Comparison of ENCODE assay signal across 23 mouse cellular contexts in genomic region chr13:32852539-32852938, GRCm38 (mm10). TPM values are rescaled to one million over a fixed set of nuclear protein-coding genes. Genes with fewer than 3 reads are reported as not detected.
DNase-seq lines count a peak whose midpoint lies in the region; ATAC-seq and TF ChIP-seq lines count a peak whose summit lies in the region.
"Had no signal": no experiment of that assay in that cellular context is flagged by ENCODE, and none has a peak within 500 bp of the region (broad histone marks: within the 10 kb centered on the region; RNA-seq: fewer than 3 reads in every experiment).

No protein-coding gene starts in this region.

- 0 out of 2 replicates have a peak, but pooled peaks cover 3% of the 10 kb centered on the region for H3K4me1 ChIP-seq in hindbrain, embryonic 15.5 days (replicated peaks)
- H3K4me1 ChIP-seq in hindbrain, embryonic 10.5 days (replicated peaks): no peaks in the 10 kb centered on the region
- H3K4me1 ChIP-seq in kidney, adult 2 months (ENCODE audit: control insufficient read depth, insufficient read depth, low read length): peaks cover 13% of the 10 kb centered on the region
- H3K4me1 ChIP-seq in midbrain, embryonic 11.5 days (ENCODE audit: control insufficient read depth, insufficient read depth, low read length): no peaks in the 10 kb centered on the region; the same call in none of the 2 replicates
- no peaks in the 10 kb centered on the region for H3K4me1 ChIP-seq in midbrain, postnatal 0 days (ENCODE audit: insufficient read depth, low read length)
- H3K4me1 ChIP-seq in small intestine, adult 2 months (ENCODE audit: control insufficient read depth, insufficient read depth, insufficient read length, low read length): peaks cover 15% of the 10 kb centered on the region; the same call in 1 of the 2 replicates
- H3K4me1 ChIP-seq: embryonic facial prominence, embryonic 10.5 days had no signal

- no peak for DNase-seq in hindbrain, embryonic 10.5 days (ENCODE audit: low spot score)
- DNase-seq in kidney, adult 2 months: peak; percentile 41
- DNase-seq in kidney, postnatal 10 days: no peak
- DNase-seq in midbrain, embryonic 11.5 days (ENCODE audit: low spot score, missing footprints): no peak
- no peak for DNase-seq in midbrain, postnatal 0 days (ENCODE audit: low spot score)
- DNase-seq in right cerebral cortex, postnatal 36 days (ENCODE audit: low spot score in 2 of 2): no peak
- DNase-seq: adrenal gland, adult 8-10 months; gastrocnemius, postnatal 25 days had no signal

- H3K9ac ChIP-seq in hindbrain, embryonic 15.5 days: no peak overlapping the region
- no peak overlapping the region for H3K9ac ChIP-seq in midbrain, embryonic 11.5 days (ENCODE audit: low read length)
- H3K9ac ChIP-seq in midbrain, postnatal 0 days (replicated peaks; ENCODE audit: low read length, poor library complexity, severe bottlenecking): no peak overlapping the region
- H3K9ac ChIP-seq: forebrain, embryonic 13.5 days; forebrain, postnatal 0 days; heart, embryonic 12.5 days had no signal

- no peak overlapping the region for H3K27ac ChIP-seq in hindbrain, embryonic 15.5 days (replicated peaks)
- H3K27ac ChIP-seq in hindbrain, embryonic 10.5 days: no peak overlapping the region
- no peak overlapping the region for H3K27ac ChIP-seq in kidney, adult 2 months (ENCODE audit: insufficient read depth, low read depth, low read length)
- H3K27ac ChIP-seq in midbrain, embryonic 11.5 days (ENCODE audit: low read depth, low read length): no peak overlapping the region
- no peak overlapping the region for H3K27ac ChIP-seq in midbrain, postnatal 0 days (ENCODE audit: low read depth, low read length)
- H3K27ac ChIP-seq in small intestine, adult 2 months (ENCODE audit: insufficient read depth, low read depth, low read length): peak overlapping the region; percentile 75
- H3K27ac ChIP-seq: embryonic facial prominence, embryonic 10.5 days; forebrain, embryonic 13.5 days had no signal

- 0 out of 2 replicates have a peak, but pooled peaks have one; percentile 38 for ATAC-seq in hindbrain, embryonic 15.5 days (ENCODE audit: low FRiP score, low read depth)
- ATAC-seq in midbrain, embryonic 11.5 days (ENCODE audit: low FRiP score): peak; percentile 47; the same call in 1 of the 2 replicates
- no peak for ATAC-seq in midbrain, postnatal 0 days (ENCODE audit: low FRiP score)

- no peak overlapping the region for H3K4me3 ChIP-seq in hindbrain, embryonic 15.5 days
- no peak overlapping the region for H3K4me3 ChIP-seq in hindbrain, embryonic 10.5 days
- no peak overlapping the region for H3K4me3 ChIP-seq in kidney, adult 2 months (ENCODE audit: insufficient read depth, low read depth, low read length)
- H3K4me3 ChIP-seq in midbrain, embryonic 11.5 days (ENCODE audit: low read depth, low read length): no peak overlapping the region
- no peak overlapping the region for H3K4me3 ChIP-seq in midbrain, postnatal 0 days (ENCODE audit: low read depth, low read length)
- H3K4me3 ChIP-seq in small intestine, adult 2 months (ENCODE audit: low read depth, low read length): no peak overlapping the region
- H3K4me3 ChIP-seq: embryonic facial prominence, embryonic 10.5 days; forebrain, embryonic 13.5 days; heart, embryonic 12.5 days had no signal

- 90% methylated on average over 4 of the region's 4 CpGs for WGBS in hindbrain, embryonic 15.5 days
- WGBS in hindbrain, embryonic 10.5 days: 93% methylated on average over 4 of the region's 4 CpGs
- WGBS in kidney, adult 2 months: 82% methylated on average over 4 of the region's 4 CpGs
- WGBS in midbrain, embryonic 11.5 days: 76% methylated on average over 4 of the region's 4 CpGs
- WGBS in midbrain, postnatal 0 days: 59% methylated on average over 4 of the region's 4 CpGs
- 59% methylated on average over 4 of the region's 4 CpGs for WGBS in small intestine, adult 2 months

- H3K9me3 ChIP-seq in hindbrain, embryonic 15.5 days: no peaks in the 10 kb centered on the region
- no peaks in the 10 kb centered on the region for H3K9me3 ChIP-seq in hindbrain, embryonic 10.5 days
- H3K9me3 ChIP-seq in midbrain, embryonic 11.5 days (ENCODE audit: control insufficient read depth, low read length): no peaks in the 10 kb centered on the region
- H3K9me3 ChIP-seq in midbrain, postnatal 0 days (ENCODE audit: low read length): no peaks in the 10 kb centered on the region
- H3K9me3 ChIP-seq: embryonic facial prominence, embryonic 10.5 days; forebrain, embryonic 13.5 days; G1E; heart, embryonic 12.5 days had no signal

- no peaks in the 10 kb centered on the region for H3K27me3 ChIP-seq in hindbrain, embryonic 15.5 days
- peaks cover 5% of the 10 kb centered on the region; the same call in 1 of the 2 replicates for H3K27me3 ChIP-seq in hindbrain, embryonic 10.5 days (ENCODE audit: insufficient read depth, poor library complexity, severe bottlenecking)
- H3K27me3 ChIP-seq in kidney, adult 2 months (replicated peaks; ENCODE audit: control insufficient read depth, insufficient read depth, low read length): no peaks in the 10 kb centered on the region
- peaks cover 29% of the 10 kb centered on the region for H3K27me3 ChIP-seq in midbrain, embryonic 11.5 days (ENCODE audit: control insufficient read depth, insufficient read depth, low read length)
- H3K27me3 ChIP-seq in midbrain, postnatal 0 days (ENCODE audit: insufficient read depth, low read length): peaks cover 4% of the 10 kb centered on the region; the same call in 1 of the 2 replicates
- no peaks in the 10 kb centered on the region for H3K27me3 ChIP-seq in small intestine, adult 2 months (ENCODE audit: control insufficient read depth, insufficient read depth, low read length)
- H3K27me3 ChIP-seq: forebrain, embryonic 13.5 days; heart, embryonic 12.5 days had no signal

- no peak overlapping the region for H3K4me2 ChIP-seq in hindbrain, embryonic 15.5 days
- no peak overlapping the region for H3K4me2 ChIP-seq in midbrain, embryonic 11.5 days
- H3K4me2 ChIP-seq in midbrain, postnatal 0 days (ENCODE audit: low read depth, low read length, poor library complexity, severe bottlenecking): no peak overlapping the region
- H3K4me2 ChIP-seq: forebrain, embryonic 13.5 days; heart, embryonic 12.5 days had no signal

- TF ChIP-seq CTCF in kidney, adult 2 months (conservative IDR thresholded peaks at IDR 0.05; ENCODE audit: insufficient read depth, insufficient read length, low read depth, low read length): no peak
- TF ChIP-seq CTCF in midbrain, postnatal 0 days (IDR thresholded peaks at IDR 0.05): no peak
- no peak for TF ChIP-seq CTCF in small intestine, adult 2 months (IDR thresholded peaks at IDR 0.05; ENCODE audit: extremely low read depth, insufficient read length, insufficient replicate concordance, low read depth, low read length)

- no peak for TF ChIP-seq POLR2A in kidney, adult 2 months (IDR thresholded peaks at IDR 0.05; ENCODE audit: low read depth, low read length)
- no peak for TF ChIP-seq POLR2A in small intestine, adult 2 months (IDR thresholded peaks at IDR 0.05; ENCODE audit: low read depth, low read length)

- no peaks in the 10 kb centered on the region for H3K36me3 ChIP-seq in hindbrain, embryonic 15.5 days
- no peaks in the 10 kb centered on the region for H3K36me3 ChIP-seq in hindbrain, embryonic 10.5 days
- no peaks in the 10 kb centered on the region for H3K36me3 ChIP-seq in kidney, adult 2 months (ENCODE audit: control insufficient read depth, insufficient read depth, low read length)
- H3K36me3 ChIP-seq in midbrain, embryonic 11.5 days (ENCODE audit: control insufficient read depth, insufficient read depth, low read length): no peaks in the 10 kb centered on the region
- no peaks in the 10 kb centered on the region for H3K36me3 ChIP-seq in midbrain, postnatal 0 days (ENCODE audit: insufficient read depth, low read length)
- H3K36me3 ChIP-seq in small intestine, adult 2 months (ENCODE audit: control insufficient read depth, insufficient read depth, low read length): peaks cover 10% of the 10 kb centered on the region
- H3K36me3 ChIP-seq: embryonic facial prominence, embryonic 10.5 days; G1E; heart, embryonic 12.5 days had no signal

RNA-seq across cellular contexts. Expression of gene Serpinb1a, which starts 1.6 kb away (rescaled TPM):
- polyA plus RNA-seq in hindbrain, embryonic 15.5 days (2015; fragmentation: Nextera tagmentation; extraction: Ambion mirVana): 1.7 and 5.8 TPM in 2 replicates
- polyA plus RNA-seq in hindbrain, embryonic 10.5 days (2016; fragmentation: Nextera tagmentation; extraction: Ambion mirVana): 0.32 and 0.85 TPM in 2 replicates
- 6.9 and 7.7 TPM in 2 replicates for polyA plus RNA-seq in kidney, adult 2 months (2012; rRNA removed)
- 2.0 and 2.9 TPM in 2 replicates for polyA plus RNA-seq in midbrain, embryonic 11.5 days (2014; fragmentation: Nextera tagmentation; extraction: Ambion mirVana)
- total RNA-seq in midbrain, postnatal 0 days (2014; rRNA removed): 2.0 and 4.3 TPM in 2 replicates
- polyA plus RNA-seq in midbrain, postnatal 0 days (2015; fragmentation: Nextera tagmentation; extraction: Ambion mirVana): 4.3 and 4.9 TPM in 2 replicates
- 36.8 and 110 TPM in 2 replicates for polyA plus RNA-seq in small intestine, adult 2 months (2012; rRNA removed)
- polyA plus RNA-seq: G1E had no signal

RNA-seq across cellular contexts. Expression of gene Serpinb1c, which starts 45.5 kb away (rescaled TPM):
- polyA plus RNA-seq in hindbrain, embryonic 15.5 days (2015; fragmentation: Nextera tagmentation; extraction: Ambion mirVana): 0.17 TPM in 1 of 2 replicates, not detected in the other
- polyA plus RNA-seq in hindbrain, embryonic 10.5 days (2016; fragmentation: Nextera tagmentation; extraction: Ambion mirVana): not detected in 2 replicates
- 0.11 TPM in 1 of 2 replicates, not detected in the other for polyA plus RNA-seq in kidney, adult 2 months (2012; rRNA removed)
- polyA plus RNA-seq in midbrain, embryonic 11.5 days (2014; fragmentation: Nextera tagmentation; extraction: Ambion mirVana): not detected in 2 replicates
- total RNA-seq in midbrain, postnatal 0 days (2014; rRNA removed): 0.82 TPM in 1 of 2 replicates, not detected in the other
- not detected in 2 replicates for polyA plus RNA-seq in midbrain, postnatal 0 days (2015; fragmentation: Nextera tagmentation; extraction: Ambion mirVana)
- not detected in 2 replicates for polyA plus RNA-seq in small intestine, adult 2 months (2012; rRNA removed)
- total RNA-seq: adrenal gland, adult 8-10 months; adrenal gland, postnatal 36 days; forebrain, postnatal 0 days; G1E; granulocyte monocyte progenitor cell, adult 5-6 weeks had no signal
- polyA plus RNA-seq: CD4-positive, CD25-positive, alpha-beta regulatory T cell, adult 4 months; embryonic facial prominence, embryonic 10.5 days; embryonic facial prominence, embryonic 14.5 days; forebrain, embryonic 13.5 days; forebrain, postnatal 0 days; G1E had no signal

RNA-seq across cellular contexts. Expression of gene D930007J09Rik, which starts 49.9 kb away (rescaled TPM):
- not detected in 2 replicates for polyA plus RNA-seq in hindbrain, embryonic 15.5 days (2015; fragmentation: Nextera tagmentation; extraction: Ambion mirVana)
- not detected in 2 replicates for polyA plus RNA-seq in hindbrain, embryonic 10.5 days (2016; fragmentation: Nextera tagmentation; extraction: Ambion mirVana)
- polyA plus RNA-seq in kidney, adult 2 months (2012; rRNA removed): not detected in 2 replicates
- polyA plus RNA-seq in midbrain, embryonic 11.5 days (2014; fragmentation: Nextera tagmentation; extraction: Ambion mirVana): not detected in 2 replicates
- total RNA-seq in midbrain, postnatal 0 days (2014; rRNA removed): not detected in 2 replicates
- not detected in 2 replicates for polyA plus RNA-seq in midbrain, postnatal 0 days (2015; fragmentation: Nextera tagmentation; extraction: Ambion mirVana)
- polyA plus RNA-seq in small intestine, adult 2 months (2012; rRNA removed): not detected in 2 replicates
- total RNA-seq: adrenal gland, postnatal 36 days; forebrain, postnatal 0 days; G1E; gastrocnemius, adult 18-20 months; gastrocnemius, postnatal 25 days; granulocyte monocyte progenitor cell, adult 5-6 weeks; heart, adult 8-10 months; heart, postnatal 25 days had no signal
- polyA plus RNA-seq: CD4-positive, CD25-positive, alpha-beta regulatory T cell, adult 4 months; embryonic facial prominence, embryonic 10.5 days; embryonic facial prominence, embryonic 14.5 days; forebrain, embryonic 13.5 days; forebrain, postnatal 0 days; G1E; heart, embryonic 12.5 days; heart, embryonic 16.5 days had no signal

RNA-seq across cellular contexts. Expression of gene Wrnip1, which starts 50.7 kb away (rescaled TPM):
- 41.9 and 44.1 TPM in 2 replicates for polyA plus RNA-seq in hindbrain, embryonic 15.5 days (2015; fragmentation: Nextera tagmentation; extraction: Ambion mirVana)
- polyA plus RNA-seq in hindbrain, embryonic 10.5 days (2016; fragmentation: Nextera tagmentation; extraction: Ambion mirVana): 16.8 and 19.4 TPM in 2 replicates
- polyA plus RNA-seq in kidney, adult 2 months (2012; rRNA removed): 25.5 and 27.6 TPM in 2 replicates
- 14.3 and 17.2 TPM in 2 replicates for polyA plus RNA-seq in midbrain, embryonic 11.5 days (2014; fragmentation: Nextera tagmentation; extraction: Ambion mirVana)
- 73.8 and 84.0 TPM in 2 replicates for total RNA-seq in midbrain, postnatal 0 days (2014; rRNA removed)
- 31.2 and 33.6 TPM in 2 replicates for polyA plus RNA-seq in midbrain, postnatal 0 days (2015; fragmentation: Nextera tagmentation; extraction: Ambion mirVana)
- polyA plus RNA-seq in small intestine, adult 2 months (2012; rRNA removed): 27.9 and 41.3 TPM in 2 replicates
